Mouse (Mus musculus): ENCODE results near the gene Cntd1. TPM values are rescaled to one million over a fixed set of nuclear protein-coding genes. Genes with fewer than 3 reads are reported as not detected.

Cntd1 gene
- polyA plus RNA-seq, 1 experiment, result 0.84 TPM

DNA sequence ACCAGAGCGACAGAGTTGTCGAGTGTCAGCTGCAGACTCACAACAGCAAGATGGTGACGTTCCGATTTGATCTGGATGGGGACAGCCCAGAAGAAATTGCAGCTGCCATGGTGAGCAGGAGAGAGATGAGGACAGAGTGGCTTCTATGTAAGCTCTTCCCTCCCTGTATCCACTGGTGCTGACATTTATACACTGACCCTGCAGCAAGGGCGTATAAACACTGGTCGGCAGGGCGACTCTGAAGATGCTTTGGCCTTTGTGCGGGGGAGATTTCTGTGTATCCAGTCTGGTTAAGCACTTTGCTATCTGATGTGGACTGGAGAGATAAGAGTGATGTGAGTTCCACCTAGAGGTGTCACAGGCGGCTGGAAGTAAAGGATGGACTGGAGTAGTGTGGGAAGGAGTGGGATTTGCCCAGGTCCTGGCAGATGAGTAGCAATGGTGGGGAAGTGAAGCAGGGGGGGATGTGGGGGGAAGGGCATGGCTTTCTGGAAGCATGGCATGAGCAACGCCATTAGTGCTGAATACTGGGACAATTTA is 9.2 kb upstream of the Cntd1 start:
- DNase-seq, result no peak
- H3K27ac ChIP-seq (ENCODE audit: control insufficient read depth, insufficient read depth, low read length), result no peak overlapping the region
- TF ChIP-seq POLR2A (IDR thresholded peaks at IDR 0.05; ENCODE audit: control insufficient read depth, extremely low read depth, insufficient read depth, low read length, poor library complexity) (no peak), CTCF (IDR thresholded peaks at IDR 0.05; ENCODE audit: borderline replicate concordance, control insufficient read depth, extremely low read depth, insufficient read depth, low read length, poor library complexity) (no peak)
- no peaks in the 10 kb centered on the region for H3K36me3 ChIP-seq (ENCODE audit: control insufficient read depth, insufficient read depth, low read length)
- 61% methylated on average over 10 of the region's 10 CpGs for WGBS
- 0 out of 2 replicates have a peak, but pooled peaks cover 3% of the 10 kb centered on the region for H3K4me1 ChIP-seq (replicated peaks; ENCODE audit: control insufficient read depth, insufficient read depth, low read length)
- no peak overlapping the region for H3K4me3 ChIP-seq (ENCODE audit: control insufficient read depth, insufficient read depth, low read length)
- peaks cover 5% of the 10 kb centered on the region; the same call in 1 of the 2 replicates for H3K27me3 ChIP-seq (ENCODE audit: control insufficient read depth, insufficient read depth, low read length)

DNA sequence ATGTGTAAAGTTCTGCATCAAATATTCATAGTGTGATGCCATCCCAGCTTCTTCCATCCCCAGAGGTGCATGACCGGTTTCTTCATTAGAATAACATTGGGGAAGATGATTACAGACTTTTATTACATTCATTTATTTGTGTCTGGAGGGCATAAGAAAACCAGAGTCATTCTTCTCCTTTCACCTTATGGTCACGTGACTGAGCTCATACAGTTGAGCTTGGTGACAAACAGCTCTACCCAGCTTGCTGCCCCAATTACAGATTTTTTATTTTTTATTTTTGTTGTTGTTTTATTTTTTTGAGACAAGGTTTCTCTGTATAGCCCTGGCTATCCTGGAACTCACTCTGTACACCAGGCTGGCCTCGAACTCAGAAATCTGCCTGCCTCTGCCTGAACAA is 6.4 kb upstream of the Cntd1 start:
- TF ChIP-seq CTCF (IDR thresholded peaks at IDR 0.05; ENCODE audit: borderline replicate concordance, control insufficient read depth, extremely low read depth, insufficient read depth, low read length, poor library complexity) (no peak), POLR2A (IDR thresholded peaks at IDR 0.05; ENCODE audit: control insufficient read depth, extremely low read depth, insufficient read depth, low read length, poor library complexity) (no peak)
- 0 out of 2 replicates have a peak, but pooled peaks cover 3% of the 10 kb centered on the region for H3K4me1 ChIP-seq (replicated peaks; ENCODE audit: control insufficient read depth, insufficient read depth, low read length)
- peaks cover 2% of the 10 kb centered on the region; the same call in 1 of the 2 replicates for H3K27me3 ChIP-seq (ENCODE audit: control insufficient read depth, insufficient read depth, low read length)
- WGBS, result 84% methylated on average over 3 of the region's 3 CpGs
- H3K4me3 ChIP-seq (ENCODE audit: control insufficient read depth, insufficient read depth, low read length), result no peak overlapping the region
- no peak overlapping the region for H3K27ac ChIP-seq (ENCODE audit: control insufficient read depth, insufficient read depth, low read length)
- no peaks in the 10 kb centered on the region for H3K36me3 ChIP-seq (ENCODE audit: control insufficient read depth, insufficient read depth, low read length)
- DNase-seq, result no peak

DNA sequence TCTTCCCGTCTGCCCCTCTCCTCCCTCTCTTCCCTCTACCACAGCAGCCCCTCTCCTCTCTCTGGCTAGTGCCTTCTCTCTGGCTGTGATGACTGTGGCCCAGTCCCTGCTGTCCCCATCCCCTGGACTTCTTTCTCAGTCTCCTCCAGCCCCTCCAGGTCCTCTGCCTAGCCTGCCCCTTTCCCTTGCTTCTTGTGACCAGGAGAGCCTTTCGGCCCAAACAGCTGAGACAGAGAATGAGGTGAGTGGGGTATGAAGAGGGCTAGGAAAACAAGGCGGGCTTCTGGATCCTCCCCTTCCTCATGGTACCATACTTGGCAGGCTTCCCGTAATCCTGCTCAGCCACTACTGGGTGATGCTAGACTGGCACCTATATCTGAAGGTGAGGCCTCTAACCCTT is 3.5 kb upstream of the Cntd1 start:
- WGBS, result 92% methylated on average over 4 of the region's 4 CpGs
- no peak overlapping the region for H3K4me3 ChIP-seq (ENCODE audit: control insufficient read depth, insufficient read depth, low read length)
- H3K36me3 ChIP-seq (ENCODE audit: control insufficient read depth, insufficient read depth, low read length), result no peaks in the 10 kb centered on the region
- TF ChIP-seq POLR2A (IDR thresholded peaks at IDR 0.05; ENCODE audit: control insufficient read depth, extremely low read depth, insufficient read depth, low read length, poor library complexity) (no peak), CTCF (IDR thresholded peaks at IDR 0.05; ENCODE audit: borderline replicate concordance, control insufficient read depth, extremely low read depth, insufficient read depth, low read length, poor library complexity) (no peak)
- no peaks in the 10 kb centered on the region for H3K27me3 ChIP-seq (ENCODE audit: control insufficient read depth, insufficient read depth, low read length)
- H3K4me1 ChIP-seq (replicated peaks; ENCODE audit: control insufficient read depth, insufficient read depth, low read length), result peaks cover 15% of the 10 kb centered on the region
- DNase-seq, result no peak
- no peak overlapping the region for H3K27ac ChIP-seq (ENCODE audit: control insufficient read depth, insufficient read depth, low read length)

DNA sequence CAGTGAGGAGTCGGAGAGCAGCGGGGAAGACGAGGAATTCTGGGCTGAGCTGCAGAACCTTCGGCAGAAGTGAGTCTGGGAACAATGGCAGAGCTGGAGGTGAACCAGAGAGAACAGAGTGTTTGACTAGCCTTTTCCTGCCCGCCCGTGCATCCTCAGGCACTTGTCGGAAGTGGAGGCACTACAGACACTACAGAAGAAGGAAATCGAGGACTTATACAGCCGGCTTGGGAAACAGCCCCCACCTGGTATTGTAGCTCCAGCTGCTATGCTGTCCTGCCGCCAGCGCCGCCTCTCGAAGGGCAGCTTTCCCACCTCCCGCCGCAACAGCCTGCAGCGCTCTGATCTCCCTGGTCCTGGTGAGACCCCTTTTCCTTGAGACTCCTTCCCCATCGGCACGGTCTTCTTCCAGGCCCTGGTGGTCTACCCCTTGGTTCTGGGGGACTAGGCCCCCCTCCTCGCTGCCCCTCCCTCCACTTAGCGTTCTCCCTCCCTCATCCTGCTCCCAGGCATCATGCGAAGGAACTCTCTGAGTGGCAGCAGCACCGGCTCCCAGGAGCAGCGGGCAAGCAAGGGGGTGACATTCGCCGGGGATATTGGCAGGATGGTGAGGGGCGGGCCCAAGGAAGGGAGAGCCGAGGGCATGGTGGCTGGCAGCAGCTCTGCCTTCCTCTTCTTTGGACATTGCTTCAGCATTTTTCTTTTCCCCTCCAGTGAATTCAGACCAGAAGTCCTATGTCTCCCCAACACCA is 2.3 kb upstream of the Cntd1 start:
- Histone ChIP-seq H3K27me3 (ENCODE audit: control insufficient read depth, insufficient read depth, low read length) (no peaks in the 10 kb centered on the region), H3K4me3 (ENCODE audit: control insufficient read depth, insufficient read depth, low read length) (no peak overlapping the region), H3K36me3 (ENCODE audit: control insufficient read depth, insufficient read depth, low read length) (no peaks in the 10 kb centered on the region), H3K27ac (ENCODE audit: control insufficient read depth, insufficient read depth, low read length) (no peak overlapping the region), H3K4me1 (replicated peaks; ENCODE audit: control insufficient read depth, insufficient read depth, low read length) (peaks cover 15% of the 10 kb centered on the region)
- 90% methylated on average over 27 of the region's 27 CpGs for WGBS
- no peak for DNase-seq
- TF ChIP-seq CTCF (IDR thresholded peaks at IDR 0.05; ENCODE audit: borderline replicate concordance, control insufficient read depth, extremely low read depth, insufficient read depth, low read length, poor library complexity) (no peak), POLR2A (IDR thresholded peaks at IDR 0.05; ENCODE audit: control insufficient read depth, extremely low read depth, insufficient read depth, low read length, poor library complexity) (no peak)

DNA sequence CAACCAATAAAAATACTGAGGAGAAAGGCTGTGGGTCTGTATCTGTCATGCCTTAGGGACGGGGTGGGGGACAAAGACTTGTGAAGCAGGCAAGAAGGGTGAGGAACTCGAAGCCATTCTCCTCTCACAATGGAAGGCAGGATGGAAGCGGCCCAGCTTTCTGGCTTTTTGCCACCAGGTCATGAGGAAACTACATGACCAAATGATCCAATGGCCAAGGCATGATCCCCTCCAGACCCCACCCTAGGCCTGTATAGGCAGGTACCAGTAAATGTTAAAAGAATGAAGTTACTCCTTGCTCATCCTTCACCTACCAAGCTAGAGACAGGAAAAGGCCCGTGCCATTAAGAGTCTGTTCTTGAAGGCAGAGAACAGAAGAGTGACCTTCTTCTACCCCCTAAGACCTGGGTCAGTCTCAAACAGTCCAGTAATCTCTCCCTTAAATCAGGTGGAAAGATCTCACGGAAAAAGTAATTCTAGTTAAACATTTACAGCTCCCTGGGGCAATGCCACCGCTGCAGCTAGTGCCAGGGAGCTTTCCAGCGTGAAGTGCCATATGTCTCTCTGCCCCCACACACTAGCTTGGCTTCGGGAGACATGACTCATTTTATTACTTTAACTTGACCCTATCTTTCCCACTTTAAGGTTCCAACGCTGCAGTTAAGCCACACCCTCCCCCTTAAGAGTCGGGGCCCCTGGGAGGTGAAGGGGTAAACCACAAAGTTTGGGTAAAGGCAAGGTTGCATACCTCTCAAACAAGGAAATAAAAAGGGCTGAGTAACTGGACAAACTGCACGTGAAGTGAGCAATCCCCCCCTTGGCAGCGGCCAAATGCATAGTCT is 1.2 kb upstream of the Cntd1 start:
- Histone ChIP-seq H3K27me3 (ENCODE audit: control insufficient read depth, insufficient read depth, low read length) (no peaks in the 10 kb centered on the region), H3K4me3 (ENCODE audit: control insufficient read depth, insufficient read depth, low read length) (peak overlapping the region; percentile 60), H3K4me1 (replicated peaks; ENCODE audit: control insufficient read depth, insufficient read depth, low read length) (peaks cover 15% of the 10 kb centered on the region), H3K27ac (ENCODE audit: control insufficient read depth, insufficient read depth, low read length) (no peak overlapping the region), H3K36me3 (ENCODE audit: control insufficient read depth, insufficient read depth, low read length) (no peaks in the 10 kb centered on the region)
- no peak for DNase-seq
- no peak for TF ChIP-seq POLR2A (IDR thresholded peaks at IDR 0.05; ENCODE audit: control insufficient read depth, extremely low read depth, insufficient read depth, low read length, poor library complexity)
- TF ChIP-seq CTCF (IDR thresholded peaks at IDR 0.05; ENCODE audit: borderline replicate concordance, control insufficient read depth, extremely low read depth, insufficient read depth, low read length, poor library complexity), result no peak
- 57% methylated on average over 12 of the region's 12 CpGs for WGBS

DNA sequence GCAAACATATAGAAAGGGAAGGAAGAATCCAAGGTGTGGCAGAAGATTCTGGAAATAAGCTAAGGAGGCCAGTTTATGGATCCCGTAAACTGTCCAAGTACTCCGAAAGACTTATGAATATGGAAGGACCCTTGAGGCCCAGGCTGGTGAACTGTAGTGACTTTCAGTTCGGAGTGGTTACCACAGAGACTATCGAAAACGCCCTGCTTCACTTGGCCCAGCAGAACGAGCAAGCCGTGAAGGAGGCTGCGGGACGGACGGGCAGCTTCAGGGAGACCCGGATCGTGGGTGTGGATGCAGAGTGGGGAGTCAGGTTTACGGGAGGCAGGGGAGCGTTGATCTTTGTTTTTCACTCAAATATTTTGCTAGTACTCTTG is 369 bp downstream of the Cntd1 start:
- H3K27ac ChIP-seq (ENCODE audit: control insufficient read depth, insufficient read depth, low read length), result no peak overlapping the region

More for the DNA sequence above, 369 bp downstream of the Cntd1 start:
- Histone ChIP-seq H3K27me3 (ENCODE audit: control insufficient read depth, insufficient read depth, low read length) (no peaks in the 10 kb centered on the region), H3K36me3 (ENCODE audit: control insufficient read depth, insufficient read depth, low read length) (no peaks in the 10 kb centered on the region), H3K4me1 (replicated peaks; ENCODE audit: control insufficient read depth, insufficient read depth, low read length) (peaks cover 15% of the 10 kb centered on the region), H3K4me3 (ENCODE audit: control insufficient read depth, insufficient read depth, low read length) (peak overlapping the region; percentile 33)
- no peak for DNase-seq
- TF ChIP-seq POLR2A (IDR thresholded peaks at IDR 0.05; ENCODE audit: control insufficient read depth, extremely low read depth, insufficient read depth, low read length, poor library complexity) (no peak), CTCF (IDR thresholded peaks at IDR 0.05; ENCODE audit: borderline replicate concordance, control insufficient read depth, extremely low read depth, insufficient read depth, low read length, poor library complexity) (no peak)
- WGBS, result 67% methylated on average over 14 of the region's 14 CpGs
